Mouse (Mus musculus): ENCODE measurements around the gene Gm10272. TPM values are rescaled to one million over a fixed set of nuclear protein-coding genes. Genes with fewer than 3 reads are reported as not detected.
A peak's percentile ranks its signal among the peaks of the same experiment; 100 is the strongest.
"Not testable (repeated sequence)": the region's sequence is repeated elsewhere in the genome, so short reads cannot be mapped to it uniquely, and the experiment has no call there.

Gm10272 gene
- total RNA-seq, 1 experiment from 2014 or later: not detected

DNA sequence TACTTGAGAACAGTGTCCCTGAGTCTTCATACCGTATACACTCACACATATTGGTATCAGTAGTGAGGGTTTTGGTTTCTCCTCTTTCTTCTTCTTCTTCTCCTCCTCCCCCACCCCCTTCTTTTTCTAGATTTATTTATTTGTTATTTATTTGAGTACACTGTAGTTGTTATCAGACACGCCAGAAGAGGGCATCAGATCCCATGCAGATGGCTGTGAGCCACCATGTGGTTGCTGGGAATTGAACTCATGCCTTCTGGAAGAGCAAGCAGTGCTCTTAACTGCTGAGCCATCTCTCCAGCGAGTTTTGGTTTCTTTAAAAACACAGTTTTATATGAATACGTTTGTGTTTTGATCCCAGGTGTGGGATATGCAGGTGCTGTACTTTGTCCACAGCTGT lies 21.9 kb downstream of the Gm10272 start:
- no peak for DNase-seq

DNA sequence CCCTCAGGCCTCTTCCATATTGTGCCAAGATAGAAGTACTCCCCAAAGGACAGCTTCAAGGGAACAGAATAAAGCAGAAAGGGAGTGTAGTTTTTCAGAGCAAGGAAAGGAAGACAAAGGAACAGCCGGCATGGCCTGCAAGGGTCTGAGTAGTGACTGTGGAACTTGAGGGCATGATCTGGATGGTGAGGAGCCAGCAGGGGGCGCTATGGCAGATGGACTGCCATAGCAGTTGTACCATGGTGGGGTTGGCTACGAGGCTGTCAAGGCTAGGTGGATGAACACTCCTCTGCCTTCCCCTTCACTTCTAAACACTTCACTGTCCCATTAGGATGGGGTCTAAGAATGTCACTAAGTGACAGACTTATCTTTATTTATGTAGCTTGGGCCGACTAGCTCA lies 22.8 kb downstream of the Gm10272 start:
- DNase-seq: peak; percentile 37

DNA sequence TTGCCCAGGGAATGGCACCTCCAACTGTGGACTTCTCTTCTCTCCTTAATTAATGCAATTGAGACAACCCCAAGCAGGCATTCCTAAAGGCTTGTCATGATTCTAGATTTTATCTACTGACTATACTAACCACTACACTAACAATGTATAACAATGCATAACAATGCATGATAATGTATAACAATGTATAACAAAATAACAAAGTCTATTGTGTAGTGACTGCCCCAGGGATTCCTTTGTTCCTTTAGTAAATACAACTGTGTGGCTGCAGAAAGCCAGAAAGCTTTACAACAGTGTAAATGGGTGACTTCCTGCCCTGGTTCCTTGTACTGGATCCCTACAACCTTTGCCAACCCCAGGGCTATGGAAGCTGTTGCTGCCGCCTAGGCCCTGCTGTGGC lies 29.5 kb downstream of the Gm10272 start:
- no peak for DNase-seq

DNA sequence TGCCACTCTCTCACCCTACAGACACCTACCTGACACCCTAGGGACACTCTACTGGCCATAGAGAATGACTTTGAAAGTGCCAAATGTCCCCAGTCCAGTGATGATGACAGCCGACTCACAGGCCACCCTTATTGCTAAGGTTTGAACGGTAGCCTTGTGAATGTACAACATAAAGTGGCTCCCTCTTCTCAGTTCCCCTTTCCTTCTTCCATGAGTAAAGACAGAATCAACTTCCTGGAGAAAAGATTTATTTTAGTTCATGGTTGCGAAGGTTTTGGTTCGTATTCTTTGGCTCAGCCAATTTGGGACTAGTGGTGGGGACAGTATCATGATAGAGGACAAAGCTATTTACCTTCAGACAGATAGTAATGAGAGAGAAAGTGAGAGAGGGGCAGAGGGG lies 32.5 kb downstream of the Gm10272 start:
- DNase-seq: no peak

DNA sequence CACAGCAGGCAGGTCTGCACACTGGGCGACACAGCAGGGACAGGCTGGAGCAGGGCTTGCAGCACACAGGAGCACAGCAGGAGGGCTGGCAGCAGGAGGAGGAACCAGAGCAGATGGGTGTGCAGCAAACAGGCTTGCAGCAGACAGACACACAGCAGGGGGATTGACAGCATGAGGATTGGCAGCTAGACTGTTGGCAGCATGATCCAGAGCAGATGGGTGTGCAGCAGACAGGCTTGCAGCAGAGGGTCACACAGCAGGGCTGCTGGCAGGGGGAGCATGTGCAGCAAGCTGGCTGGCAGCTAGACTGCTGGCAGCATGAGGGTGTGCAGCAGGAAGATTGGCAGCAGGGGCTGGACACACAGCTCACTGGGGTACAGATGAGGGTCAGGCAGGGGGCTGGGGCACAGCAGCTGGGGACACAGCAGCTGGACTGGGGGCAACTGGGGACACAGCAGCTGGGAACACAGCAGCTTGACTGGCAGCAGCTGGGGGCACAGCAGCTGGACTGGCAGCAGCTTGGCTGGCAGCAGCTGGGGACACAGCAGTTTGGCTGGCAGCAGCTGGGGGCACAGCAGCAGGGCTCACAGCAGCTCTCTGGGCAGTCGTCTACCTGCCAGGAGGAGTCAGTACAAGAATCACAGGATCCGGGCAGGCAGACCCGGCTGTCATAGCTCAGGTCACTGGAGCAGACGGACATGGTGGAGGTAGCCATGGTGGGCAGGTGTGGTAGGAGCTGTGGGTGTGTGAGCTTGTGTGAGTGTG lies 35.7 kb downstream of the Gm10272 start, which contains the start of gene Gm18596:
Gene Gm18596, minus strand, starts transcription at position 715 of the 765 bp plus-strand sequence.
- not testable (repeated sequence) for DNase-seq

DNA sequence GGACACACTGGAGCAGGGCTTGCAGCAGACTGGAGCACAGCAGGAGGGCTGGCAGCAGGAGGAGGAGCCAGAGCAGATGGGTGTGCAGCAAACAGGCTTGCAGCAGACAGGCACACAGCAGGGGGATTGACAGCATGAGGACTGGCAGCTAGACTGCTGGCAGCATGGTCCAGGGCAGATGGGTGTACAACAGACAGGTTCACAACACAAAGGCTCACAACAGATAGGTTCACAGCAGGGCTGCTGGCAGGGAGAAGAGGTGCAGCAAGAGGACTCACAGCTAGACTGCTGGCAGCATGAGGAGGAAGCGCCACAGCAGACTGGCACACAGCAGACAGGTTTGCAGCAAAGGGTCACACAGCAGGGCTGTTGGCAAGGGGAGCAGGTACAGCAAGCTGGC lies 44.3 kb downstream of the Gm10272 start:
- not testable (repeated sequence) for DNase-seq

DNA sequence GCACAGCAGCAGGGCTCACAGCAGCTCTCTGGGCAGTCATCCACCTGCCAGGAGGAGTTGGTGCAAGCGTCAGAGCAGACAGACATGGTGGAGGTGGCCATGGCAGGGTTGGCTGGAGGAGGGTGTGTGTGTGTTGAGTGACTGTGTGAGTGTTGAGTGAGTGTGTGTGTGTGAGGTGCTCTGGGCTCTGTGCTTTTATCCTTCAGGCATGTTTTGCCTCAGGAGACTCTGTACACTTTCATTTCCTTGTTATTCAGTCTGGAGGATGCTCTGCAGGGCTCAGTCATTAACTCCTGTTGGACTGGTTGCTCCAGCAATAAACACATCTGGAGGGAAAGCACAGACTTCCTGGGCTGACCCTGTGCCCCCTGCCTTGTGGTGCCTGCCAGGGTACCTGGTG lies 44.8 kb downstream of the Gm10272 start, which contains the start of gene Gm9736:
Gene Gm9736, minus strand, starts transcription at position 101 of the 400 bp plus-strand sequence.
- not testable (repeated sequence) for DNase-seq

DNA sequence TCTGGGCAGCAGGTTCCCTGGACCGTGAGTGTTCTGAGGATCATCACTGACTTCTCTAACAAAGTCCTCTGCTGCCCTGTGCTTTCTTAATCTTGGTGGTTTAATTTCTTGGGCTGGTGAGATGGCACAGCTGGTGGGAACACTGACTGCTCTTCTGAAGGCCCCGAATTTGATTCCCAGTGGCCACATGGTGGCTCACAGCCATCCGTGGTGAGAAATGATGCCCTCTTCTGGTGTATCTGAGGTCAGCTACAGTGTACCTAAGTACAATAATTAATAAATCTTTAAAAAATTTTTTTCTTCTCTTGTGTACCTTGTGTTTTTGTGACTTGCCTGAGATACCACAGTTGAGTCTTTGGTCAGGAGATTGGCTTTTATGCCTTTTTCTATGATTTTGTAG lies 45.9 kb downstream of the Gm10272 start:
- not testable (repeated sequence) for DNase-seq

DNA sequence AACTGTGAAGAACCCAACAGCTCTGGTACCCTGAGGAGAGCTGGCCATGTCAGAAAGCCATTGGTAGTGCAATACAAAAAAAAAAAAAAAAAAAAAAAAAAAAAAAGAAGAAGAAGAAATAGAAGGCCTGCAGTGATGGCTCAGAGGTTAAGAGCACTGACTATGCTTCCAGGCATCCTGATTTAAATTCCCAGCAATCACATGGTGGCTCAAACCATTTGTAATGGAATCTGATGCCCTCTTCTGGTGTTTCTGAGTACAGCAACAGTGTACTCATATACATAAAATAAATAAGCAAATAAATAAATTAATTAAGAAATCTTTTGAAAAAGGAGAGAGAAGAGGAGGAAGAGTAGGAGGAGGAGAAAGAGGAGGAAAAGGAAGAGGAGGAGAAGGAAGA lies 47.0 kb downstream of the Gm10272 start:
- DNase-seq: no peak

Other genes with a start within 250 kb of the Gm10272 start
- 21.6 and 27.2 TPM in 2 replicates for gene Fam207a, start 190.8 kb upstream of the Gm10272 start, total RNA-seq (2021)
- gene Itgb2, start 176.4 kb upstream of the Gm10272 start, total RNA-seq (2021): 5.8 and 16.0 TPM in 2 replicates
- gene Pttg1ip, start 124.9 kb upstream of the Gm10272 start, total RNA-seq (2021): 168 and 172 TPM in 2 replicates
- 93.0 and 111 TPM in 2 replicates for gene Sumo3, start 100.5 kb upstream of the Gm10272 start, total RNA-seq (2021)
- 23.6 and 31.5 TPM in 2 replicates for gene Gm49325, start 100.4 kb upstream of the Gm10272 start, total RNA-seq (2021)
- 49.8 and 50.2 TPM in 2 replicates for gene Ube2g2, start 84.4 kb upstream of the Gm10272 start, total RNA-seq (2021)
- gene Tspear, start 20.1 kb upstream of the Gm10272 start, total RNA-seq (2021): 0.41 TPM in 1 of 2 replicates, not detected in the other
- gene Gm19402, start 15.9 kb upstream of the Gm10272 start, total RNA-seq (2021): not detected in 2 replicates
- not detected in 2 replicates for gene Gm9508, start 9.4 kb upstream of the Gm10272 start, total RNA-seq (2021)
- not detected in 2 replicates for gene Gm10024, start 4.8 kb downstream of the Gm10272 start, total RNA-seq (2021)
- not detected in 2 replicates for gene Gm10142, start 9.2 kb downstream of the Gm10272 start, total RNA-seq (2021)
- not detected in 2 replicates for gene Krtap12-1, start 14.0 kb downstream of the Gm10272 start, total RNA-seq (2021)
- gene Gm10100, start 19.9 kb downstream of the Gm10272 start, total RNA-seq (2021): not detected in 2 replicates
- not detected in 2 replicates for gene Gm18596, start 36.0 kb downstream of the Gm10272 start, total RNA-seq (2021)
- gene Gm9736, start 44.7 kb downstream of the Gm10272 start, total RNA-seq (2021): not detected in 2 replicates
- not detected in 2 replicates for gene Gm3233, start 53.1 kb downstream of the Gm10272 start, total RNA-seq (2021)
- not detected in 2 replicates for gene Gm3238, start 64.7 kb downstream of the Gm10272 start, total RNA-seq (2021)
- gene Gm7138, start 70.3 kb downstream of the Gm10272 start, total RNA-seq (2021): not detected in 2 replicates
- not detected in 2 replicates for gene Gm3250, start 75.9 kb downstream of the Gm10272 start, total RNA-seq (2021)
- gene Gm7137, start 81.6 kb downstream of the Gm10272 start, total RNA-seq (2021): not detected in 2 replicates
- not detected in 2 replicates for gene Gm9639, start 88.5 kb downstream of the Gm10272 start, total RNA-seq (2021)
- not detected in 2 replicates for gene Gm19668, start 92.5 kb downstream of the Gm10272 start, total RNA-seq (2021)
- not detected in 2 replicates for gene Gm9507, start 105.2 kb downstream of the Gm10272 start, total RNA-seq (2021)
- gene Gm2696, start 108.1 kb downstream of the Gm10272 start, total RNA-seq (2021): not detected in 2 replicates
- gene Krtap10-4, start 120.5 kb downstream of the Gm10272 start, total RNA-seq (2021): not detected in 2 replicates
- gene Krtap10-10, start 129.3 kb downstream of the Gm10272 start, total RNA-seq (2021): not detected in 2 replicates
- not detected in 2 replicates for gene Gm36176, start 140.2 kb downstream of the Gm10272 start, total RNA-seq (2021)
- gene Gm10318, start 146.2 kb downstream of the Gm10272 start, total RNA-seq (2021): not detected in 2 replicates
- gene Gm3285, start 155.3 kb downstream of the Gm10272 start, total RNA-seq (2021): not detected in 2 replicates
- gene Lrrc3, start 195.9 kb downstream of the Gm10272 start, total RNA-seq (2021): 7.6 and 14.0 TPM in 2 replicates

All from adrenal gland, postnatal 14 days (tissue).